Mouse (Mus musculus) erythroblast, embryonic 14.5 days (primary cell): Measurements from ENCODE around the gene Ccdc194. TPM values are rescaled to one million over a fixed set of nuclear protein-coding genes. Genes with fewer than 3 reads are reported as not detected.

Source experiments
- H3K27me3 ChIP-seq: 2 replicates; pipeline ENCODE4 v1.6.1; 2012; ENCODE audit warnings: inconsistent platforms; ENCODE audit not compliant: control insufficient read depth
- H3K36me3 ChIP-seq: 2 replicates; pipeline ENCODE4 v1.6.1; 2012; ENCODE audit warnings: mild to moderate bottlenecking, inconsistent platforms; ENCODE audit not compliant: control insufficient read depth
- H3K4me1 ChIP-seq: 2 replicates; pipeline ENCODE4 v1.6.1; 2012; ENCODE audit warnings: inconsistent platforms; ENCODE audit not compliant: control insufficient read depth
- H3K4me3 ChIP-seq: replicated peaks from 2 replicates; pipeline ENCODE3; 2012; ENCODE audit warnings: moderate library complexity, mild to moderate bottlenecking, inconsistent platforms
- H3K9me3 ChIP-seq: 2 replicates; pipeline ENCODE4 v1.6.1; 2012; ENCODE audit warnings: low read length, inconsistent platforms, mixed read lengths; ENCODE audit not compliant: control insufficient read depth
- GATA1 ChIP-seq: IDR thresholded peaks from 2 replicates; pipeline ENCODE4 v1.6.1; 2012; ENCODE audit warnings: low read length, inconsistent platforms, mixed read lengths
- TAL1 ChIP-seq: IDR thresholded peaks from 3 replicates; pipeline ENCODE4 v1.6.1; 2012; ENCODE audit warnings: low read length, inconsistent platforms, mixed read lengths
- polyA plus RNA-seq: library from polyadenylated mRNA; stranded (reverse); fragments of >175 nt; gene quantifications from 2 replicates; pipeline ENCODE4 v1.2.3, GENCODE M21; 2012

The Ccdc194 gene
- polyA plus RNA-seq, 1 experiment, result not detected

- no peak for TF ChIP-seq TAL1
- TF ChIP-seq GATA1, result no peak
- H3K4me3 ChIP-seq, result no peak overlapping the region
- no peaks in the 10 kb centered on the region for H3K27me3 ChIP-seq
- no peaks in the 10 kb centered on the region for H3K9me3 ChIP-seq
- H3K36me3 ChIP-seq, result no peaks in the 10 kb centered on the region
- peaks cover 16% of the 10 kb centered on the region for H3K4me1 ChIP-seq
These were observed 8.7 kb downstream of the Ccdc194 start for GRCm38 (mm10) chr8:71516786-71517185.

GRCm38 (mm10) chr8:71515043-71515442 lies 10.5 kb downstream of the Ccdc194 start:
- H3K4me1 ChIP-seq, result peaks cover 20% of the 10 kb centered on the region
- H3K36me3 ChIP-seq, result no peaks in the 10 kb centered on the region
- H3K9me3 ChIP-seq, result no peaks in the 10 kb centered on the region
- TF ChIP-seq GATA1, result no peak
- no peak for TF ChIP-seq TAL1
- H3K27me3 ChIP-seq, result 0 out of 2 replicates have a peak, but pooled peaks cover 1% of the 10 kb centered on the region
- H3K4me3 ChIP-seq, result no peak overlapping the region

GRCm38 (mm10) chr8:71513018-71513754 lies 12.3 kb downstream of the Ccdc194 start:
- Histone ChIP-seq H3K27me3 (peaks cover 14% of the 10 kb centered on the region), H3K9me3 (no peaks in the 10 kb centered on the region), H3K36me3 (no peaks in the 10 kb centered on the region), H3K4me1 (peaks cover 20% of the 10 kb centered on the region), H3K4me3 (no peak overlapping the region)
- no peak for TF ChIP-seq TAL1
- TF ChIP-seq GATA1, result no peak

GRCm38 (mm10) chr8:71511644-71512043 lies 13.9 kb downstream of the Ccdc194 start, which contains the start of gene Plvap:
Gene Plvap, minus strand, starts transcription at chr8:71511752.
- TF ChIP-seq TAL1 (no peak), GATA1 (no peak)
- peak within 1 kb of the TSS; percentile 43 for H3K4me3 ChIP-seq
- H3K27me3 ChIP-seq, result peaks cover 29% of the 10 kb centered on the region
- peaks cover 29% of the 10 kb centered on the region for H3K4me1 ChIP-seq
- H3K9me3 ChIP-seq, result no peaks in the 10 kb centered on the region
- no peaks in the 10 kb centered on the region for H3K36me3 ChIP-seq

- peaks cover 32% of the 10 kb centered on the region for H3K27me3 ChIP-seq
- TF ChIP-seq TAL1 (no peak), GATA1 (no peak)
- no peaks in the 10 kb centered on the region for H3K9me3 ChIP-seq
- no peaks in the 10 kb centered on the region for H3K36me3 ChIP-seq
- H3K4me3 ChIP-seq, result no peak overlapping the region
- peaks cover 29% of the 10 kb centered on the region for H3K4me1 ChIP-seq
These were observed 16.2 kb downstream of the Ccdc194 start for GRCm38 (mm10) chr8:71509316-71509715.

GRCm38 (mm10) chr8:71507589-71508104 lies 17.9 kb downstream of the Ccdc194 start:
- H3K36me3 ChIP-seq, result no peaks in the 10 kb centered on the region
- peak overlapping the region; percentile 29 for H3K4me3 ChIP-seq
- no peak for TF ChIP-seq TAL1
- TF ChIP-seq GATA1, result no peak
- peaks cover 25% of the 10 kb centered on the region for H3K4me1 ChIP-seq
- H3K9me3 ChIP-seq, result no peaks in the 10 kb centered on the region
- H3K27me3 ChIP-seq, result peaks cover 32% of the 10 kb centered on the region

- Histone ChIP-seq H3K27me3 (peaks cover 32% of the 10 kb centered on the region), H3K9me3 (no peaks in the 10 kb centered on the region), H3K4me1 (peaks cover 10% of the 10 kb centered on the region), H3K4me3 (no peak overlapping the region), H3K36me3 (no peaks in the 10 kb centered on the region)
- TF ChIP-seq TAL1, result no peak
- TF ChIP-seq GATA1, result no peak
These were observed 19.5 kb downstream of the Ccdc194 start for GRCm38 (mm10) chr8:71505979-71506378.

GRCm38 (mm10) chr8:71505326-71505725 lies 20.2 kb downstream of the Ccdc194 start:
- no peak for TF ChIP-seq GATA1
- no peak for TF ChIP-seq TAL1
- peaks cover 9% of the 10 kb centered on the region for H3K4me1 ChIP-seq
- H3K4me3 ChIP-seq, result no peak overlapping the region
- H3K9me3 ChIP-seq, result no peaks in the 10 kb centered on the region
- peaks cover 32% of the 10 kb centered on the region for H3K27me3 ChIP-seq
- no peaks in the 10 kb centered on the region for H3K36me3 ChIP-seq

- H3K4me3 ChIP-seq, result no peak overlapping the region
- peaks cover 9% of the 10 kb centered on the region for H3K4me1 ChIP-seq
- H3K9me3 ChIP-seq, result no peaks in the 10 kb centered on the region
- TF ChIP-seq TAL1, result no peak
- TF ChIP-seq GATA1, result no peak
- H3K36me3 ChIP-seq, result no peaks in the 10 kb centered on the region
- peaks cover 26% of the 10 kb centered on the region for H3K27me3 ChIP-seq
These were observed 21.2 kb downstream of the Ccdc194 start for GRCm38 (mm10) chr8:71504349-71504748.
